Mouse (Mus musculus) heart, adult 11 months (tissue): ENCODE measurements around the gene Cspg4.
A peak's percentile ranks its signal among the peaks of the same experiment; 100 is the strongest.
"Not testable (repeated sequence)": the region's sequence is repeated elsewhere in the genome, so short reads cannot be mapped to it uniquely, and the experiment has no call there.

Source experiments
- DNase-seq: peaks from one replicate; pipeline ENCODE4 v3.0.0; 2022

The Cspg4 gene

DNA sequence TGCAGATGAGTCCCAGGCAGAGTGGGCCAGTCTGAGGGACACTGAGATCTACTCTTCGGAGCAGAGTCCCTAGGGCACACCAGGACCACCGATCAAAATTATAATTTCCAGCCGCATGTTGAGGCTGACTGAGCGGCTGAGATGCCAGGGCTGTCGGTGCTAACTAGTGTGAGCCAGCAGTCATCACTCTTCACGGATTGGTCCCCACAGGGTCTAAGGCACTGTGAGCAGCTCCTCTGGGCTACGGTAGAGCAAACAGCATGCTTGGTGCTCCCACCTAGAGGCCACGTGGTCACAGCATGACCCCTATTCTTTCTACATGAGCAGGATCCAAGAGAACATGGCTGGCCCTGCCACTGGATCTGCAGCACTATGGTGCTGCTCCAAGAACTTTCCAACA is 28.5 kb downstream of the Cspg4 start:
- DNase-seq: peak; percentile 89

GRCm38 (mm10) chr9:56894006-56894405 is 29.2 kb downstream of the Cspg4 start:
- DNase-seq: peak; percentile 92

DNA sequence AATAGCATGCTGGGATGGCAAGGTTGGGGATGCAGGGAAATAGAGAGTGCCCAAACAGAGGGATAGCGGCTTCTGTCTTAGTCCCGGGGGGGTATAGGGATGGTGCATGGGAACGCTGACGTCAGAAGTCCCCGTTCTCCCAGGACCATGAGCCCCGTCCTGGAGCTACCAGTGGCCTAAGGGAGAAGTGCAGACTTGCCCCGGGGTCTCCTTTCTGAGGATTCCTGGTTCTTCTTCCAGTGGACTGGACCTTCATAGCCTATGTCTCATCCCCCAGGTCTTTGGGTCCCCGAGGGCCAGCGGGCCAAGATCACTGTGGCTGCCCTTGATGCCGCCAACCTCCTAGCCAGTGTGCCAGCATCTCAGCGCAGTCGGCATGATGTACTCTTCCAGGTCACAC is 31.9 kb downstream of the Cspg4 start:
- DNase-seq: peak; percentile 92

- peak; percentile 94 for DNase-seq
Measured at GRCm38 (mm10) chr9:56899409-56899808, 34.6 kb downstream of the Cspg4 start.

DNA sequence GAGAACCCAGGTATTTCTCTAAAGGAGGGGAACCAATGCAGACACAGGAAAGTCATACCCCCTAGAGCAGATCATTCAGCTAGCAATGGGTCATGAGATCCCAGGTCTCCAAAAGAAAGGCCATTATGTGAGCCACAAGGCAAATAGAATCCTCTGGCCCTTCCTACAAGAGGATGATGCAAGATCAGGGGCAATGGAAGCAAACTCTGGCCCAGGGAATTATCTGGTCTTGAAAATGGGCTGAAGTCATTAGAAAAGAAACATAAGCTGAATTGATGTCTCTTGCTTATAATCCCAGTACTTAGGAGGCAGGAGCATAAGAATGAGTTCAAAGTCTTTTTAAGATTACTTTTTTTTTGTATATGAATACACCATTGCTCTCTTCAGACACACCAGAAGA is 35.2 kb downstream of the Cspg4 start:
- no peak for DNase-seq

- peak; percentile 97 for DNase-seq
Measured at GRCm38 (mm10) chr9:56900571-56900970, 35.7 kb downstream of the Cspg4 start.

GRCm38 (mm10) chr9:56901187-56901586 is 36.4 kb downstream of the Cspg4 start:
- DNase-seq: peak; percentile 92

DNA sequence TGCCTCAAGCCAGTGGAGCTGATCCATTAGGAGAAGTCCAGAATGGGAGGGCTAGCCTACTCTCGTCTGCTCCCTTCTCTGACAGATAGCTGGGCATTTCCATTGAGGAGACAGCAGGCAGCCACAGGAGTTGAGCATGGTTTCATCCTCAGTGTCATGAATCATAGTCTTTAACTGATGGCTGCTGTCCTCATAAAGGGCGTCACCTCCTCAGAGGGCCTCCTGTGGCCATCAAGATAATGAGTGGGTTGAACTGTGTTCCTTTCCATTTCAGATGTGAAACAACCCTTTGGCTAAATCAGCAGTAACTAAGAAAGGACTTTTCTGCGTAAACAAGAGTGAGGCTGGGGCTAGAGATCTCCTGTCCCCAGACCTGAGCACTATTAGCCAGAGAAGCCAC is 38.8 kb downstream of the Cspg4 start:
- DNase-seq: no peak

DNA sequence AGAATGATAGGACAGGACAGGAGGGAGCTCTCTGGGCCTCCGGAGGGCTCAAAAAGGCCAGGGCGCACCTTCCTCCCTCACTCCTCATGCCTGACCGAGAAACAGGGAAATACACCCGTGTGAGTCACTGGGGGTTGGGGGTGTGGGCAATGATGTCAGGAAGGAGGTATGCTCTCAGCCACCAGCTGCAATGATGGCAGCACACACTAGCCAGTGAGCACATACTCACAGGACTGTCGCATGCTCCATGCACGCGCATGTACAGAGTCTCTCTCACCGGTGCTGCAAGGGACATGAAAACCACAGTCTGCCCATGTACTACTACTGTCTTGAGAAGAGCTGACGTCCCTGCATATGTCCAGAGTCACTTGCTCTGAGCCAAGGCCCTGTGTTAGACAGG is 42.7 kb downstream of the Cspg4 start:
- peak; percentile 91 for DNase-seq

- not testable (repeated sequence) for DNase-seq
Measured at GRCm38 (mm10) chr9:56909991-56910390, 45.2 kb downstream of the Cspg4 start.

GRCm38 (mm10) chr9:56911017-56911416 is 46.2 kb downstream of the Cspg4 start:
- DNase-seq: no peak

DNA sequence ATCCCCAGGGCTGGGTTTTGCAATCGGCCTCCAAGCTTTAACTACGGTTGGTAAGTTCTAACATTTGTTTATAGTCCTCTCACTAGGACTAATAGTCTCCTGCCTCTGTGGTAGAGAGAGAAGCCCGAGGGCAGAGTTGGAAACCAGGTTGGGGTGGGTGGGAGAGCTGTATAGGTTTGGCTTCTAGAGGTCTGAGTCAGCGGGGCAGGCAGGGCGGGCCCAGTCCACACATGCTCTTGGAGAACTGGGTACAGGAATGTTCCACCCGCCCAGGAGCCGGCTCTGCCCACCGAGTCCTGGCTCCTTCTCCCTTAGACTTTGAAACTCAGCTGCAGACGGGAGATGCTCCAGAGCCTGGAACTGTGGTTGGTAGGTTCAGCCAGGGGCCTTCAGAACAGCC is 49.2 kb downstream of the Cspg4 start:
- peak; percentile 91 for DNase-seq

DNA sequence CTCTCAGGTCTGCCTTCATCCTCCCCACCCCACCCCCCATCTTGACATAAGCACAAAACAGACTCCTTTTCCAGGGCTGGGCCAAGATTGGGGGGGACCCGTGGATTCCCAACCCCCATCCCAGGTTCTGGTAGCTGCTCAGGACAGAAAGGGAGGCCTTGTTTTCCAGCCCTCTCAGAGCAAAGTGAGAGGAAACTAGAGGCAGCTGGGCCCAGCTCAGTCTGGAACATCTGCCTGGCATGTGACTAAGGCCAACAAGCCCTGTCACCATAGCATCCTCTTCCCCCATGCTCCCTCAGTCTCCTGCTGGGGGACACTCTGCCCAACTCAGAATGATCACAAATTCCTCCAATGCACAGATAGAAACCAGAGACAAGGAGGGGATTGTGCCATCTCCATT is 50.3 kb downstream of the Cspg4 start:
- DNase-seq: no peak

DNA sequence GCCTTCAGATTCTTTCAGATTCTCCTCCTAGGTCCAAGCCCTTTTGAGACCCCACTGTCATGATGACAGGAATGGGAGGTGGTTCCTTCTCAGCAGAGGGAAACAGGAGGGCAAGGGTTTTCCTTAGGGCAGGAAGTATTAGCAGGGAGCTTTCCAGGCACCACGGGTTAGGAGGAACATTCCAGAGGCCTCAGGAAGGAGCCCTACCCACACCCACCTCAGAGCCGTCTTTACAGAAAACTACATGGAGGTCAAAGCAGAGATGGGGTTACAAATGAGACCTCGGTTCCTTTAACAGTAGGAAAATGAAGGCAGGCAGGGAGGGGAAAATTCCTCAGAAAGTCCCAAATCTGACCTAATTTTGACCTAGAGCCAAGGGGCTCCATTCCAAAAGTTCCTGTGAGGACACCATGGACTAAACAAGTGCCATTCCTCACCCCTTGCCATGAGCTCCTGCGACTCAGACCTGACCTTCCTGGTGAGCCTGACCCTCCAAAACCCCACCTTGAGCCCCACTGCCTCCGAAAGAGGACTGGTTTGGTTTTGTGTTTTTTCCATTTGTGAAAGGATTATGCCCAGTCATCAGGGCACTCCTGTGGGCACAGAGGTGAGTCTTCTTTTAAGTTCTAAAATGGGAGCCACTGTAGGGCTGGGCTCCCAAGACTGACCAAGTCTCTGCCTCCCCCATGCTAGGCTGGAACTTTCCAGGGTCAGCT is 51.0 kb downstream of the Cspg4 start:
- peak; percentile 91 for DNase-seq

GRCm38 (mm10) chr9:56917131-56917530 is 52.3 kb downstream of the Cspg4 start:
- DNase-seq: peak; percentile 92

- peak; percentile 88 for DNase-seq
Measured at GRCm38 (mm10) chr9:56918466-56918865, 53.6 kb downstream of the Cspg4 start.

DNA sequence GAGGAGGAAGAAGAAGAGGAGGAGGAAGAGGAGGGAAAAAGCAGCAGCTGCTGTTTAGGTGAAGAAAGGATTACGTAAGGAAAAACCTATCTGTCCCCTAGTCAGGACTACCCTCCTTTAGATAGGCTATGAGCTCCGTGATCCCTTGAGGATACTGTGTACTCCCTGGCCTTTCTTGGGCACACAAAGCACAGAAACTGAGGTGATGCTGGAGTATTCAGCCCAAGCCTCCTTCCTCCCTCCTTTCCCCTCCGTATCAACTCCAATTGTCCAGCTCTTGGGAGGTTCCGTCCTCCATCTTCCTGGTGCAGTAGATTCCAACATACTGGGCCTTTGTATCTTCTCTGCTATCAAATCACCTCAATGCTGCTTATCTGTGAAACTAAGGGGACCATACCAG is 57.9 kb downstream of the Cspg4 start:
- DNase-seq: peak; percentile 87

GRCm38 (mm10) chr9:56923841-56924650 is 59.2 kb downstream of the Cspg4 start:
- peak; percentile 89 for DNase-seq

DNA sequence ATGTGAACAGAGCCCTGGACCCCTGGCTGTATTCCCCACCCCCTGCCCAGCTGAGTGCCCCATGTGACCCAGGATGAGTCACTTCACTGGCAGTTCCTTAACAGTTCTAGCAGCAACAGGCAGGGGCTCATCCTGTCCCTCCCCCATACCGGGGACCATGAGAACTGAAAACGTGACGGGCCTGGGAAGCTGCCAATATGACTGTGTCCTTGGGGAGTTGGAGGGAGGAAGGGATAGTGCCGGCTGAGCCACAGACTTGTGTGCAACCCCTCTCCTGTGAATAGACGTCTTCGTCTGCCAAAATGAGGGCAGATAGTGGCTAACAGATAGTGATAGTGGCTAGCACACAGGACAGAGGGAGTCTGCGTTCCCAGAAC is 59.8 kb downstream of the Cspg4 start:
- DNase-seq: peak; percentile 100

DNA sequence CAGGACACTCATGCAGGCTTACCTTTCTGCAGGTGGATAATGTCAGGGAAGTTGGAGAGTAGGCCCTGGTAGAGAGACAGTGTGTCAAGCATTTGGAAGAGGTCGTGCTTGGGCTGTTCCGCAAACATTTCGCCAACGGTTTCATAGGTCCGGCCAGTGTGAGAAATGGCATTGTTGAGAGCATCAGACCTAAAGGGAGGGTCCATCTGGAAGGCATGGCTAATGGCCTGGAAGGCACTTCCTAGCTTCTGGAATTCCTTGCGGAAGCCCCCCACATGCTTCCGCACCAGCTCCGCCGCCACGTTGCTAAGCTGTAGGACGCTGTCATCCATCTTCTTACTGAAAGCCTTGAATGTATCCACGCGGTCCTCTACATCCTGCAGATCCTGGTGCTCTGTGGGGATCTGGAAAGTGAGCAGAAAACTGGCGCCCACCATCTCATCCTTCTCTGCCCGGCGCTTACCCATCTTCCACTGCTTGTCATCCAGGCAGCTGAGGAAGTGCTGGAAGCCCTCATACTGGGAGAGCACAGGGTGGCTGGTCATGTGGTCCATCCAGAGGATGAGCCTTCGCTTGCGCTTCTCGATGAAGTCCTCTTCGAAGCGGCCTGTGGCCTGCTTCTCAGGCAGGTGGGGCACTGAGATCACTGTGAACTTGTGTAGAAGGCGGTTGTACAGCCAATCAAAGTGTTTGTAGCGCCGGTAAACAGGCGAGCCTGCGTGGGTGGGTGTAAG is 60.6 kb downstream of the Cspg4 start:
- DNase-seq: peak; percentile 95

GRCm38 (mm10) chr9:56926025-56926360 is 61.2 kb downstream of the Cspg4 start:
- DNase-seq: peak; percentile 94

GRCm38 (mm10) chr9:56926387-56926786 is 61.6 kb downstream of the Cspg4 start:
- DNase-seq: peak; percentile 93

- peak; percentile 99 for DNase-seq
Measured at GRCm38 (mm10) chr9:56927191-56928012, 62.6 kb downstream of the Cspg4 start.
